Mouse (Mus musculus) spleen, postnatal 10 days (tissue): ENCODE measurements around the gene Mrpl37.

ENCODE experiments used
- DNase-seq, 2 experiments: peaks; one replicate each; pipeline ENCODE4 v3.0.0; 2021 to 2022; ENCODE audit warnings: low spot score in 2 of 2

The Mrpl37 gene

DNA sequence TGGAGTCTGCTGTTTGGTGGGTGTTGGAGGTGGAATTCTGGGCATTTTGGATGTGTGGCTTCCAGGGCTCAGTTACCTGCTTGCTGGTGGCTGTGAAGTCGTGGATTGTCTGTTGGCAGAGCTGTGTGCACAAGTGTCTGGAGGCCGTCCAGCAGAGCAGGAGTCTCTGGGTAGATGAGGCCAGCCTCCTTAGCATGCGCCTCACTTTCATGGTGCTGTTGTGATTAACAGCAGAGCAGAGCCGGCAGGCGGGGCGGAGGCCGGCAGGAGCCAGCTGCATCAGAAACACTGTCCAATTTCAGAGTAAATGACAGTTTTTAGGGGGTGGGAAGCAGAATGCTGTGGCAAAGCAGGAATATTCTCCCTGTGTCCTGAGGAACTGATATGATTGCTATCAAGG is 47.6 kb downstream of the Mrpl37 start:
- no peak for DNase-seq

DNA sequence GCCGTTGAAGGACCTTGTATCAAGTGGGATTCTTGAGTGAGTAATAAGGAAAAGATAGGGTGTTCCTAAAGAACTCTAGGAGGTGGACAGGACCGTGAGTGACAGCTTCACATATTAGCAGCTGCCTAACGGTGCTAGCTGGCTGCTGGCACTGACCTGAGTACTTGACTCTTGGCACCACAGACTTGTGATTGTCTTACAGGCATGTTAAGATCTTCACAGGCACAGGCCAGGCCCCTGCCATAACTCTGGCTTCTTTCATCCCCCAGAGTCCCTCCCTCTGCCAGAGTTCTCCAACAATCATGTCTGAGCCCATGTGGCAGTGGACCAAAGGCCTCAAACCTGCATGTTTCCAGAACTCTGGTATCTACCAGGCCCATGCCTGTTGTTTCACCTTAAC is 48.1 kb downstream of the Mrpl37 start:
- DNase-seq = no peak

DNA sequence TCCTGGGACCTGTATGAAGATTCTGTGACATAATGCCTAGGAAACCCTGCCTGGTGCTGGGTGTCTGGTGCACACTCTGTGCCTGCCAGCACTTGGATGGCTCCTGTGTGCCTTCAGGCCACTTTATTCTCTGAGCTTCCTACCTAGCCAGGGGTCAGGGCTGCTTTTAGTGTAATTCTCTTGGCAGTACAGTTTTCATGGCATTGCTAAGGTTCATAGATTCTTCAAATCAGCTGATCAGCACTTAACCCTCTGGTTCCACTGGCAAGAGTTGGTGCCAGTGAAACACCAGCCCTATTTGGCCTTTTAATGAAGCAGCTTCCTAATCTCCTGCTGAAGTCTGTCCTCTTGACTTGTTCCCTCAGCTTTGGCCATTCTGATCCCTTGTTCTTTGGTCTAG is 49.4 kb downstream of the Mrpl37 start:
- no peak for DNase-seq

DNA sequence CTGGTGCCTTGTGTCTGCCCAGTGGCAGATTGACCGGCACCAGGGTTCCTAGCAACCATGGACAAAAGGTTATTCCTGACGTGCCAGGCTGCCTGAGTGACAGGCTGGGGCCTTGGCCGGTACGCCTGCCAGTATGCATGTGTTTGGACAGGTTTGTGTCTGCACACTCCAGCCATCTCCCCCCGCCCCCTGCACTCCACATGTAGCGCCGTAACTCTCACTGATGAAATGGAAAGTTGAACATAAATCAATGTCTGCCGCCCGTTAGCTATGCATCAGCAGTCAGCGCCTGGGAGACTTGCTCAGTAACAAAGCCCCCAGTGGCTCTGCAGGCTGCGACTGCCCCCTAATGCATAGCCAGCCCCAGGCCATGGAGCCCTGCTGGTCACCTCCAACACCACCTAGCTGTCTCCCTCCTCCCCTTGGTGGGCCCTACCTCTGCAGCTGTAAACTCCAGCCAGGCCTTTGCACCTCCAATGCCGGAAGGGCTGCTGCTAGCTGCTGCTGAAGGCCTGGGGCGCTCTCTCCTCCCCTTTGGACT is 50.6 kb downstream of the Mrpl37 start:
- DNase-seq = no peak

DNA sequence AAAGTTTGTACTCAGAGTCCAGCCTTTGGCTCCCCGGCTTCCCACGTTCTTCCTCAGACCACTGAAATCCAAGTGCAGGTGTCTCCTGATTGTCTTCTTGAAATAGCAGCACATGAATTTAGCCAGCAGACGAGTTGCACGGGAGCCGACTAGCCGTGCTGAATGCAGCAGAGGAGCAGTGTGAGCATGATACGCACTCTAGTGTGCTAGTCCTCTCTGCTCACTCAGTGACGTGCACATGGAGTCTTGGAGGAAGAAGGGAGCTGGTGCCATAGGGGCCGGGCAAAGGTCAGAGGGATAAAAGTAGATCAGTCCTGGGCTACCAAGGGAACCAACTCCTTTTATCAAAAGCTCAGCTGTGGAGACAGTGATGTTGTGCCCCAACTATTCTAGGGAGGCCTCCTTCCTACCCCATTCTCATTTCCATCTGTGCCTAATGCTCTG is 52.8 kb downstream of the Mrpl37 start:
- no peak for DNase-seq

DNA sequence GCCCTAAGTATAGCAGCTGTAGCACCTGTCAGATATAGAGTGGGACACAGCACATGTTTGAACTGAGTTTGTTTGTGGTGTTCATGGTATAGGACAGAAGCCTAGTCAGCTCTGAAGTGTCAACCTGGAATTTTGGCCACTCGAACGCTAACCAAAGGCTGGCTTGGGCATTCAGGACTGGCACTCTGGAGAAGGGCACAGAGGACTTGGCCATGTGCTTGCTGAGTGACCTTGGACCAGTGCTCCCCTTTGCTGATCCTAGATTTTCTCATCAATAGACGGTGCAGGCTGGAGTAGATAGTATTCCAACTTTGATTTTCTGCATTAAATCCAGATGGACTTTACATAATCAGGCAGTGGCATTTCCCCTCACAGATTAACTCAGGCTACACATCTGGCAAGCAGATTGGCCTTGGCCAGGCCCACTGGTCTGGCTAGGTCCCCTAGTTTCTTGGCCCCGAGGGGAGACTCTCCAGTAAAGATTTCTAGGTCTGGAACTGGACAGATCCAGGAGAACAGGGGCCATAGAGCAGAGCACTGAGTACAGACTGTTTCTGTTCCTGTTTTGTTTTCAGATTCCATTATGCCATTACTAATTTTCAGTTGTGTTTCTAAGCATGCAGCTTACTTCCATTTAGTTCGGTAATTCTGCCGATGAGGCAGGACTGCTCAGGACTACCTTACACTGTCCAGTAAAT is 53.4 kb downstream of the Mrpl37 start:
- DNase-seq = no peak

DNA sequence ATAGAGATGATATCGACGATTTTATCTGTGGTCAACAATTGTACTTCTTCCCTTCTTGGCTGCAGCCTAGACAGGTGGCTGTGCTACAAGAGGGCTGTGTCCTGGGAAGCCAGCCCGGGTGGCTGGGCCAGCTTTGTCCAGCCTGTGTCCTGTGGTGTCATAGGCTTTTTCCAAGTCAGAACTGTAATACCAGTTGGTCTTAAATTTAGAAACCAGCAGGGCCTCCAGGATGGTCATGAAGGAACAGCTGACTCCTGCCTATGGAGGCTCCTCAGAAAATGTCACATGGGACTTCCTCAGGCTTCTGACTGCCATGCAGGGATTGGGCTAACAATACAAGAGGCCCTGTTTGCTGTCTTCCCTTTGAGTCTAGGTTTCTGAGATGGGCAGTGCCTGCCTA is 54.1 kb downstream of the Mrpl37 start:
- no peak for DNase-seq

DNA sequence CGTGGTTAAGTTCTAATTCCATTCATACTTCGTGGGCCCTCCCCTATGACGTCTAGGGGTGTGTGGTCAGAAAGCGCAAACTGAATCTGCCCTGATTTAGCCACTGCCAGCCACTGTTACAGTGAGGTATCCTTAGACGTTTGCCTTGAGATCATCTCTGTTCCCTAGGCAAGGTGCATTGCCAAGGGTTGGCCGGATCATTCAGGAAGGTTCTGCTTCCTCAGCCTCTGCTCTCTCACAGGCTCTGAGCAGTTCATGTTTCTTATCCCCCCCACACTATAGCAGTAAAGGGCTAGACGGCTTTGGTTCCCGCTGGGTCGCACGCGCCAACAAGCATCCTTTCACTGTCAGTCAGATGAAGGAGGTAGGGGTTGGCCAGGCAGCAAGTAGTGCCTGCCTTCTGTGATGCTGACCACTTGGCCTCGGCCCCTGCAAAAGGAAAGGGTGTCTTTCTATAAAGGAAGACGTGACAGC is 54.6 kb downstream of the Mrpl37 start:
- DNase-seq = no peak

DNA sequence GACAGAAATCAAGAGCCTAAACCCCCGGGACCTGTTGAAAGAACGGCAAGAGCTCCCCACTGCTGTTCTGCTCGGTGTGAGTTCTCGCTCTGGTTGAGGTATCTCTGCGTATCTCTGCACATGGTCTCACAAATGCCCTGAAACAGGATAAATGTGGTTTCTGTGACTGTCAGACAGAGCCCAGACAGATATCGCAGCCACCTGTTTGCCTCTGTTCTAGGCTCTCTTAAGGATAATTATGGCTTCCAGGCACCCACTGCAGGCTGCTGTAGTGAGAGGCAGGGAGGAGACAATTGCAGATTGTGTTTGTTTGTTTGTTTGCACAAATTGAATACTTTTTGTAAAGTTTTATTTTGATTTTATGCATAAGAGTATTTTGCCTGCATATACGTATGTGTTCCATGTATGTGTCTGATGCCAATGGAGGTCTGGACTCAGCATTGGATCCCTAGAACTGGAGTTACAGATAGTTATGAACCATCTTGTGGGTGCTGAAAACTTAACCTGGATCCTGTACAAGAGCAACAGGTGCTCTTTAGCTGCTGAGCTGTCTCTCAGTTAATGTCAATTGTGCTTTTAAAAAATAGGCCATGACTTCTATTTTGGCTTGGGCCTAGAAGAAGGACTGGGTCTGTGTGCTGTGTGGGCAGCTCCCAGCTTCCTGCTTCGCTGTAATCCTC is 55.2 kb downstream of the Mrpl37 start:
- DNase-seq = no peak

DNA sequence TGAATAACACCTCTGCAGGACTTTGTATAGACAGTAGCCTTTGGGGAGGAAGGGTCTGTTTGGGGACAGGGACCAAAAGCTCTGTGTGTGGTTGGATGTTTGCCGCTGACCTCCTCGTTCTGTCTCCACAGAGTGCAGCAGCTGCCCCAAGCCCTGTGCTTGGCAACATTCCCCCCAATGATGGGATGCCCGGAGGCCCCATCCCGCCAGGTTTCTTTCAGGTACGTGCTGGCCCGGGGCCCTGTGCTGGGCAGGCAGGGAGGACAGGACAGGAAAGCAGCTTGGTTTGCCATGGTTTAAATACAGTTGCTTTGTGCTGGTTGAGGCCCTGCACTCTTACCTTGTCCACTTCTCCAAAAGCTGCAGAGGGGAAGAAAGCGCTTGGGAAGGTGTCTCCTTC is 57.1 kb downstream of the Mrpl37 start:
- no peak for DNase-seq

DNA sequence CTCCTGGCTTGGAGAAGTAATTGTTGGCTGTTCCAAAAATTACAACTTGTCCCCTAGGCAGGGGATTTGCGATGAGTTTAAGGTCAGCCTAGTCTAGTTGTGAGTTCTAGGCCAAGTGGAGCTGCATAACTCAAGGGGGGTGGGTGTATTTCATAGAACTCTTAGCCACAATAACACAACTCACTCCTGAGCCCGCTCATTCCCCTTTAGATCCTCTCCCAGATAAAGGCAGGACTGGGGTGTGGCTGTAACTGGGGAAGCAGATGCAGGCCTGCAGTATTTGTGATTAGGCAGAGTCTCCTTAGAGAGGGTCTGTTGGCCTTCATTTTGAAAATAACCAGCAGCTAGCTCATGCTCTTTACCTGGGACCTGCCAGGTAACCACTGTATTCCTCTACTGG is 58.5 kb downstream of the Mrpl37 start:
- no peak for DNase-seq

DNA sequence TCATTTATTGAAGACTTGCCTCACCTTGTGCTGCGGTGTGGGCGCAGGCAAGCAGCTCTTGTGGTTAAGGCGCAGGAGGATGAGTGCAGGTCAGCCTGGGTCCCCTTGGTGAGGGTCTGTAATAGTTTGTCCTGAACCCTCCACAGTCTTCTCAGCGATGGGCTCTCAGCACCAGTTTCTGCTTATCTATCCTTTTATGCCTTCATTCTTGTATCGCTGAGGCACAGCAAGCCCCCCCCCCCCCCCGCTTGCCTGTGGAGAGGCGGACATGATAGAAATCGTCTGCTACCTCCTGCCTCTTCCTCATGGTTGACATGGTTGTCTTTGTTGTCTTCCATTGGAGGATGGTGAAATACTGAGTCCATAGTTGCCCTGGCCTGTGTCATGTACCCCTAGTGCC is 59.3 kb downstream of the Mrpl37 start:
- DNase-seq = no peak

DNA sequence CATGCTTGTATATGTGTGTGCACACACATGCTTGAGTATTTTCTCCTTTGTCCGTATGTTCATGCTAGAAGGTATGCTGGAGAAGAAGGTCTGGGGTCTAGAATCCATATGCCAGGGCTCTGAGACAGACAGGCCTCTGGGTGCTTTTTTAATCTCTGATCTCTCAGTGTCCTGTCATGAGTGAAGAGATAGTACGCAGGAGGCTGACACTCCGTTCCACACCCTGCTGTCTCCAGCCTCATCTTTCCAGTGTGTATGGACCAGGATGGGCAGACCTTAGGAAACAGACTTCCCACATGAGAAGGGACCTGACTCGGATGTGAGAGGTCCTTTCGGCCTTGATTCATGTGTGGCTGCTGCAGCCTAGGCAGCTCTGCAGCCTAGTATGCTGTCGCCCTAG is 59.9 kb downstream of the Mrpl37 start:
- no peak for DNase-seq

DNA sequence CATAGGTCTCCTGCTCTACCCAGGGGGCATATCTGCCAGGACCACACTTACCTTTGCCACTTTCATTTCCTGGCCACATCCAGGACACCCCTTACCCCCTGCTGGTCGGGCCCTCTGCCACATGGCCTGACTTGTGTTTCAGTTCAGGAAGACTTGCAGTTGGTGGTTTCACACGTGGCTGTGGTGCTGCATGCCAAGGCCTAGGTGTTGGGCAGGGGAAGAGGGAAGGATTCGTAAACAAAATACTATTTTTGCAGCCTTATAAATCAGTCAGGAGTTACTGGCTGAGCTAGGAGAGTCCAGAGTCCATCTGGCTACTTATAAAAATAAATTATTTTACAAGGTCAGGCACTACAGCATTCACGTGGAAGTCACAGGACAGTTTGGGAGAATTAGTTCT is 60.4 kb downstream of the Mrpl37 start:
- peak in 1 of 2 experiments; percentile 21 for DNase-seq
